Mouse (Mus musculus) naive thymus-derived CD4-positive, alpha-beta T cell, adult 2 months (primary cell): ENCODE data around the gene Git2.

ENCODE experiments used
- DNase-seq: peaks from one replicate; pipeline ENCODE4 v3.0.0-alpha.2; 2011; ENCODE audit warnings: low read depth

Gene Git2

DNA sequence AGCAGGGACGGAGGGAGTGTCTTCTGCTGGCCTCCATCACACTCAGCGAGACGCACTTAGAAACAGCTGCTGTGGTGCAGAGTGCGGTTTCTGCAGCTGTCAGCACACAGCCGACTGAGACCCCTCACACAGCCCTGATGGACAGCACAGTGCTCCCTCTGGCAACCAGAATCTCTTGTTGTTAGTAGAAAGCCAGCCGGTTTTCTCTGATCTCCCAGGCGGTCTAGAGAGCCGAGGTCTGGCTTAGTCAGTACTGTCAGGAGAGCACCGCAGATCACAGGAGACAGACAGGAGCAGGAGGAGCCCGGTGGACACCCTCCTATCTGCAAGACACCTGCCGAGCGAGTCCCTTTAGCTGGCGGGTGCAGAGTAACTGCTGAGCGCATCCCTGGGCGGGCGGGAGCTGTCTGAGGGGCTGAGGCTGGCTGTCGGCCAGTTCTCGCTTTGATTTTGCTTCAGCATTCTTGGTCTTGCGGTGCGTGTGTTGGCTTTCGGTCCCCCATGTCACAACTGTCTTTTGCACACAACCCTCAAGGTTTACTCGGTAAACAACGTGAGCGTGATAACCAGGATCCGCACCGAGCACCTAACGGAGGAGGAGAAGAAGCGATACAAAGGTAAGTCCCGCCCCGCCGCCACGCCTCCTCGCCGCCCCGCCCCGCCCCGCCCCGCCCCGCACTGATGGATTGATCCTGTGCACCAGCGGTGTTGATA lies 21.1 kb upstream of the Git2 start:
- no peak for DNase-seq

DNA sequence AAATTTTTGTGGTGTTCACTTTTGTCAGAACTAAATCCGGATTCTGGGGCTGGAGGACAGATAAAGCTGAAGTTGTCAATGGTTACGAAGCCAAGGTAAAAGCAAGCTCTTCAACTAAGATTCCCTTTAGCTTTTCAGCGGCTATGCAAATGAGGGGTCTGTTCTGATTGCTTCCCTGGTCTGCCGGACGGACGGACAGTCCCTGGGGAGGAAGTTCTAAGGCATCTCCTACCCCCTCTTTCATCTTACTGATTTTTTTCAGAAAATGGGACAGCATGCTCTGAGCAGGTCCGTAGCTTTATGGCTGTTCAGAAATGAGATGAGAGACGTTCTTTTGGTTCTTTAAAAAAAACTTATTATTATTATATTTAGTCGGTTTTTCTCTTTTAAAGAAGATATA lies 20.3 kb upstream of the Git2 start:
- DNase-seq: no peak

DNA sequence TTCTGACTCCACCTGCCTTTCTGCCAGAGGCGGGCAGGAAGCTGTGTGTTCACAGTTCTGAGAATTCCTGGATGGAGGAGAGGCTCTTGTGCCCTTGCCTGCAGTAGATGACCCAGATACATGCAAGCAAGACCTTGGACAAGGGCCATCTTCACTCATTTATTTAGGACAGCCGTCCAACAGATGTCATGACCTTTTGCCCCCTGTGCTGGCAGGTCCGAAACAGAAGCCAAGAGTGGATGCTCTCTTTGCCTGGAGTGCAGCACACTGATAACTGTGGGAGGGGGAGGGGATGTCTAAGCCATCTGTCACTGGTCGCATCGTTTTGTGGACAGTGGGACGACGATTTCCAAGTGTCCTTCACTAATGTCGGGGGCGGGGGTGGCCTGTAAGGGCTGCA lies 19.9 kb upstream of the Git2 start:
- no peak for DNase-seq

DNA sequence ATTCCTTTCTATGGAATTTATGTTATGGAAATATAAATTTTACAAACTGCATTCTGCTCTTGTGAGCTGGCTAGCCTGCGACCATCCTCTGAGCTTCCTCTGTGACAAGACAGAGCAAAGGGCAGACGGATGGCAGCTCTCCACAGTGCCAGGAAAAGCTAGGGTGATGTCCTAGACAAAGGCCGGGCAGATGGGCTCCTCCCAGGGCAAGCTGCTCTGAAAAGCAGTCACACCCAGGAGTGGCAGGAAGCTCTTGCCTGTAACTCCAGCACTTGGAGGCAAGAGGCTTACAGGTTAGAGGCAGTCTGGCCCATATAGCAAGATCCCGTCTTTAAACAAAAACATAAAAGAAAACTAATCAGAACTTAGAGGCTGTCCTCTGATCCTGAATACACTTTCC lies 19.3 kb upstream of the Git2 start:
- no peak for DNase-seq

- no peak for DNase-seq
These were observed 18.0 kb upstream of the Git2 start for GRCm38 (mm10) chr5:114793317-114793716.

- no peak for DNase-seq
These were observed 9.9 kb upstream of the Git2 start for GRCm38 (mm10) chr5:114785196-114785595.

GRCm38 (mm10) chr5:114784622-114785165 lies 9.4 kb upstream of the Git2 start:
- no peak for DNase-seq

- peak; percentile 72 for DNase-seq
These were observed 8.3 kb upstream of the Git2 start for GRCm38 (mm10) chr5:114783405-114784163.

DNA sequence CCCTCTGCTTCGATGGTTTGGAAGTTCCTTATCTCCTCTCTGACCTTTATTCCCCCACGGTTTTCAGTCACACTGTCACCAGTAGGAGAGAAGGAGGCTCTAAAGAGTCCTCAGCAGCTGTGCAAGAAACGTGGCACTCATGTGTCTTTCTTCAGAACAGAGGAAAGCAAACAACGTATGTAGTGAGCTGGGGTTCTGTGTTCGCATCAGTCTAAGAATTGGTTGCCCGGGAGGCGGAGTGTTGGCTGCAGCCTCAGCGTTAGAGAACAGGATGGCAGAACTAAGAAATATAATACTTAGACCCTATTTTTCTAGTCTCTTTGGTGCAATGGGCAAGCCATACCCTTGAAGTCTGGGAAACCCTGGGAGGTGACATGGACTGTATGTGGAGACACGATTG lies 7.7 kb upstream of the Git2 start:
- no peak for DNase-seq

GRCm38 (mm10) chr5:114780912-114781311 lies 5.6 kb upstream of the Git2 start:
- no peak for DNase-seq

DNA sequence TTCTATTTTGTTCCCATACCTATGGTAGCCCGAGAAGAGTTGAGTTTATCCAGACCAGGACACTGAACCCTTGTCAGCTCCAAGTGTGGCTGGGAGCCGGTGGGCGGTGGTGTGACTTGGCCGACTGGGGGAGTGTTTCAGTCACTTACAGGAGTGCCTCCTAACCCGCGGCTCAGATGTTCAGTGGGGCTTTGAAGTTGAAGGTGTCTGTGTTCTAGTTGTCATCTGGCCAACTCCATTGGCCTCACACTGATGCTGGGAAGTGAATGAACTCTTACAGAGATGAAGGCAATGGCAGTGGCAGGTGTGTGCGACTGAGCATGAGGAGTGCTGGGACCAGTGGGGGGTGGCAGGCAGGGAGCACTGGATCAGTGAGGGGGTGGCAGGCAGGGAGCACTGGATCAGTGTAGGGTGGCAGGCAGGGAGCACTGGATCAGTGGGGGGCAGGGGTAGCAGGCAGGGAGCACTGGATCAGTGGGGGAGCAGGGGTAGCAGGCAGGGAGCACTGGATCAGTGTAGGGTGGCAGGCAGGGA lies 4.7 kb upstream of the Git2 start:
- no peak for DNase-seq

DNA sequence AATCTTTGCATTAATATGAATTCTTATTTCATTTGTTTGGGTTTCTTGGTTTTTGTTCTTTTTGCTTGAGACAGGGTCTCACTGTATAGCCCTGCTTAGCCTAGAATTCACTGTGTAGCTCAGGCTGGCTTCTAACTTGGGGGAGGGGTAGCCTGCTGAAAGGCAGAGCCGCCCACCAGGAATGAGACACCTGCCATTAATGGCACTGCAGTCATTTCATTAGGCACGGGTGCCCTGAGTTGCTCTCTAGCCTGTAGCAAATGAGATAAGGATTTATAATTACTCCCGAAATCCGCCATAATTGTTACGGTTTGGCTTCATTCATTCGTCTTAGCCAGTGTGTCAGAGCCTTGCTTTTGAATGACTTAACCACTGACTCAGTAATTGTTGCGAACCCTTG lies 857 bp upstream of the Git2 start:
- no peak for DNase-seq

DNA sequence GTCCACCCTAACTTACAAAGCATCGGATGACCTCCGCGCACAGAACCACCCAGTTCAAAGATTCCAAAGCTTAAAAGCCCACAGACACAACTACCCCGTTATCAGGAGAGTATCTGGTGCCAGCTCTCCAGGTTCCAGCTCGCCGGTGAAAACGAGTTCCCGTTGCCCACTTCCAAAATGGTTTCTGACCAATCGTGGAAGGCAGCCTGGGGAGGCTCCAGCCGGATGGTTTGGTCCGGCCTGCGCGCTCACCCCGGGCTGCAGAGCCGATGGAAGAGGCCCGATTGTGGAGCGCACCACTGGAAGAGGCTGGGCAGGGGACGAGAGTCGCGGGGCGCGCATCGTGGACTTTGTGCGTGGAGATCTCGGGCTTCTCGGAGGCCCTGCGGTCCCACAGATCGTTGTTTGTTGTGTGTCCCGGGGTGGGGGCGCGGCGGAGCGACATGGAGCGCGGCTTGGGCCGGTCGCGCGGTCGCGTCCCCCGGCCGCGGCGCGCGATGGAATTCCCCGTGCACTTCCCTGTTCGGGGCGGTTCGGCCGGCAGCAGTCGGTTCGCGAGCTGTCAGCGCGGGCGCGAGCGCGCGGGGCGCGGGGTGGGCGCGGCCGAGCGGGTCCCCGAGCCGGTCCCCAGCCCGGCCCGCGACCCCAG lies 790 bp downstream of the Git2 start, which contains the start of gene Ankrd13a:
Gene Ankrd13a (plus strand): TSS at position 275 of the 649 bp plus-strand sequence.
- DNase-seq: peak; percentile 93

DNA sequence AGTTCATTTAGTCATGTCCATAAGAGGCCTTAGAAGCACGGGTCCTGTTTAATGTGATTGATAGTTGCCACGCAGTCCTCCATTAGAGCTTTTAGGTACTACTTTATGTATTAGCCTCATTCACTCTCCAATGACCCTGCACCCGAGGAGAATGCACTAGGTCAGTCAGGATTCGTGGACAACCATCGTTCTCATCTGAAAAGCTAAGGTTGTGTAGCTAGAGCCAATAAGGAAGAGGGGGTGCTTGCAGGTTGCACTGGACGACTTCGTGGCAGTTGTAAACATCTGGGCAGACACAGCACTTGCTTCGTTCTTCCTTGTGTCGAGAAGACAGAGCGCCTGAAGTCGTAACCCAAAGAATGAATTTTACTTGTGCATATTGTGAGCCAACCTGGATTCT lies 1.5 kb downstream of the Git2 start:
- DNase-seq: no peak

GRCm38 (mm10) chr5:114773211-114773710 lies 2.1 kb downstream of the Git2 start:
- DNase-seq: peak; percentile 98

DNA sequence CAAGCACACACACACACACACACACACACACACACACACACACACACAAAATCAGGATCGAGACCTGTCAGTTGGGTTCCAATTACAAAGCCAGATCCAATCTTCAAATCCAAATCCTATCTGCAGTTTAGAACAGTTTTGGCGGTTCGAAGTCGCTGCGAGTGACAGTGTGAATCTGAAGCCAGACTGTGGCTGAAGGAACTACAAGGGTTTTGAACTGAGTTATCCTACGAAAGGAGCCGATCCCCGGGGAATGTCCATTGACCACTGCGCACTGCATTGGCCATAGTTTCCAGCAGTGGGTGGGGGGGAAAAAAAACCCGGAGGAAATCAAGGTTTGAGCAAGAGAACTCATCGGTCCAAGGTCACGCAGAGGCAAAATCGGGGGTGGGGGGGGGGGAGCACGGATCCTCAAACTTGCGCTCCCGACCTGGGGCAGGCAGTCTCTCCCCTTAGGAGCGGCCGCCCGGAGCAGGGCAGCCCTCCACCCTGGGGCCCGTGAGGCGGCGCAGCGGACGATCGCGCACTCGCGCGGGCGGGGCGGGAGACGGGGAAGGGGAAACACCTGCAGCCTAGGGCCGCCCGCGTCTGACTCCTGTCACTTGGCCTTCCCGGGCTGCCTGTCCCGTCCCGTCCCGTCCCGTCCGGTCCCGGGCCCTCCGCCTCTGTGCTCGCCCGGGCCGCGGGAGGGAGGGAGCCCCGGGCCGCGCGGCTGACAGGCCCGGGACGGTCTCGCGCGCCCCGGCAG lies 2.7 kb downstream of the Git2 start:
- peak; percentile 69 for DNase-seq

DNA sequence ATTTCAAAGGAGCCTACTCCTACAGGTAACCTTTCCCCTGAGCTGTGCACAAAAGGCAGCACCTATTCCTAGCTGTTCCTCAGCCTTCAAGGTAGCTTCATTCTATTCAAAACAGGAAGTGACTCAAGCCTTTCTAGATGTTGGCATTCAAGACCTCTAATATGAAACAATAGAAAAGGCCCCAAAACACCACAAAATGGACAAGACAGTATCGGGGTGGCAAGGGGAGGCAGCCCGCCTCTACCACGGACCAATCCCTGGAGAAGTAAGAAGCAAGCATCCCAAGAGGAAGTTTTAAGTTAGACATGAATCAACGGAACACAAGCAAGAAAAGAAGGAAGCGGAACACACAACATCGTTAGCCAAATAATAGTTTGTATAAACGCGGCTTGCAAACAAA lies 3.5 kb downstream of the Git2 start:
- DNase-seq: peak; percentile 53

DNA sequence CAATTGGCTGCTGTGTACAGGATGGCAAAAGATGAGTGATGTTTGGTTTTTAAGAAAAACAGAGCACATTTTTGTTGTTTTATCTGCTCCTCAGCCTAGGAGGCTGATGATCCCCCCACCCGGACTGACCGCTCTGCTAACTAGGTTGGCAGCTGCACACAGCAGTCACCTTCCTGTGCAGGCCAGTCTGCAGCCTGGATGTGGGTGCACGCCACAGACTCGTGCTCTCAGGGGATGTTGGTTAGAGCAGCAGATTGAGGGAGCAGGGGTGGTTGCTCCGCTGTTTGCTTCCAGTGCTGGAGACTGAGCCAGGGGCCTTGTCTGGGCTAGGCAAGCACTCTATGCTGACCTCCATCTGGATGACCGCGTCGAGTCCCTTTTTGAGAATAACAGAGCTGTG lies 5.5 kb downstream of the Git2 start:
- DNase-seq: peak; percentile 39

DNA sequence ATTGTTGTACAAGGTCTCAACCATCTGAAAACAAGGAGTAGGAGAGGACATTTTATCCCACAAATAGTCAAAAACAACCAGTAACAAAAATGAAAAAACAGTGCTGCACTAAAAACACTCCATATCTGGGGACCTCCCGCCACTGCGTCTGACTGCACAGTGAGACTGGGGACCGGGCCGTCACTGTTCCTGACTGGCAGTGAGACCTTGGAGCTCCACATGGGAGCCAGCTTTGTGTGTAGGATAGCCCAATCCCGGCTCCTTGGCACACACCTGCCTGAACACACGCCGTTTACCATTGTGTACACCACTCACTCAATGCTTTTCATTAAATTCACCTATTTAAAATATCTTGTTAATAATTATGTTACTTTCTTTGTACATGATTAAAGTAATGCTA lies 8.1 kb downstream of the Git2 start:
- DNase-seq: no peak

- DNase-seq: no peak
These were observed 8.6 kb downstream of the Git2 start for GRCm38 (mm10) chr5:114766686-114767085.
